18 mouse cellular contexts compared by ENCODE assay signal in the genomic region with DNA sequence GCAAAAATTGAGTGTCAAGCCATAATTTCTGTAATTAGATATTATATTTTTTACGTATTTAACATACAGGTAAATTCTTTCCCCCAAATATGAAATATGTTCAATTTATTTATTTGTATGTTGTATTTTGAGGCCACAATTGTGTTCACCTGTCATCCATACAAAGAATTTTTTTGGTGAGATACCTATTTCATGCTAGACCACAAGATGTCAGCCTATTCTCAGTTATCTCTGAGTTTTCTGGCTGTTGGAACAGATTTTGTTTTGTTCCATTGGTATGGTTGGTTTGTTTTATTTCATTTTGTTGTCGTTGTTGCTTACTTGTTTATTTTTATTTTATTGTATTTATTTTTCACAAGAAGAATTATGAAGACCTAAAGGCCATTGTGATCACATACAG.
DNase-seq lines count a peak whose midpoint lies in the region; ATAC-seq and TF ChIP-seq lines count a peak whose summit lies in the region.
"Had no signal": no experiment of that assay in that cellular context is flagged by ENCODE, and none has a peak within 500 bp of the region (broad histone marks: within the 10 kb centered on the region; RNA-seq: fewer than 3 reads in every experiment).

No protein-coding gene starts in this region.

- no peak for TF ChIP-seq EP300 in lung, postnatal 0 days (IDR thresholded peaks at IDR 0.05)
- TF ChIP-seq EP300 in CH12.LX (IDR thresholded peaks at IDR 0.05; ENCODE audit: low read length), result no peak
- TF ChIP-seq EP300 in stomach, postnatal 0 days (optimal IDR thresholded peaks at IDR 0.05), result no peak

- H3K27me3 ChIP-seq in hindbrain, postnatal 0 days (ENCODE audit: insufficient read depth, low read length), result no peaks in the 10 kb centered on the region
- no peaks in the 10 kb centered on the region for H3K27me3 ChIP-seq in hindbrain, embryonic 13.5 days
- H3K27me3 ChIP-seq in lung, postnatal 0 days (replicated peaks; ENCODE audit: insufficient read depth, low read length), result no peaks in the 10 kb centered on the region
- peaks cover 17% of the 10 kb centered on the region for H3K27me3 ChIP-seq in CH12.LX (replicated peaks)
- no peaks in the 10 kb centered on the region for H3K27me3 ChIP-seq in stomach, postnatal 0 days (ENCODE audit: control insufficient read depth, insufficient read depth, low read length)
- H3K27me3 ChIP-seq: embryonic facial prominence, embryonic 13.5 days; heart, embryonic 13.5 days; limb, embryonic 12.5 days; liver, embryonic 13.5 days; lung, embryonic 15.5 days had no signal

- H3K9me3 ChIP-seq in hindbrain, postnatal 0 days (ENCODE audit: low read length), result no peaks in the 10 kb centered on the region
- no peaks in the 10 kb centered on the region for H3K9me3 ChIP-seq in hindbrain, embryonic 13.5 days
- no peaks in the 10 kb centered on the region for H3K9me3 ChIP-seq in lung, postnatal 0 days (ENCODE audit: low read length)
- H3K9me3 ChIP-seq in CH12.LX (replicated peaks; ENCODE audit: low read length), result no peaks in the 10 kb centered on the region
- no peaks in the 10 kb centered on the region for H3K9me3 ChIP-seq in stomach, postnatal 0 days (ENCODE audit: control insufficient read depth, low read length)
- H3K9me3 ChIP-seq: embryonic facial prominence, embryonic 13.5 days; heart, embryonic 13.5 days; limb, embryonic 12.5 days; liver, embryonic 13.5 days; lung, embryonic 15.5 days had no signal

- H3K79me2 ChIP-seq in CH12.LX (replicated peaks; ENCODE audit: control insufficient read depth, extremely low read depth, insufficient read depth, poor library complexity, severe bottlenecking), result no peaks in the 10 kb centered on the region

- TF ChIP-seq POLR2A in CH12.LX (IDR thresholded peaks at IDR 0.05; ENCODE audit: low read depth, low read length), result no peak

- in situ Hi-C loops in CH12.LX (cut with MboI; ENCODE audit: low pct_ligation_motif_present, low pct_unique_long_range_greater_than_20kb, low sequenced_read_pairs), result no loop called here

- H3K4me1 ChIP-seq in hindbrain, postnatal 0 days (ENCODE audit: insufficient read depth, low read length), result no peaks in the 10 kb centered on the region
- H3K4me1 ChIP-seq in hindbrain, embryonic 13.5 days (replicated peaks), result no peaks in the 10 kb centered on the region
- H3K4me1 ChIP-seq in lung, postnatal 0 days (ENCODE audit: insufficient read depth, low read depth, low read length), result no peaks in the 10 kb centered on the region
- no peaks in the 10 kb centered on the region for H3K4me1 ChIP-seq in CH12.LX (ENCODE audit: control insufficient read depth in 1 of 2, insufficient read depth in 2 of 2)
- no peaks in the 10 kb centered on the region for H3K4me1 ChIP-seq in stomach, postnatal 0 days (replicated peaks; ENCODE audit: control insufficient read depth, insufficient read depth)
- H3K4me1 ChIP-seq: embryonic facial prominence, embryonic 13.5 days; heart, embryonic 13.5 days; limb, embryonic 12.5 days; liver, embryonic 13.5 days; lung, embryonic 15.5 days had no signal

- WGBS in hindbrain, postnatal 0 days, result 72% methylated on average over 2 of the region's 2 CpGs
- 81% methylated on average over 2 of the region's 2 CpGs for WGBS in hindbrain, embryonic 13.5 days
- WGBS in lung, postnatal 0 days, result 66% methylated on average over 2 of the region's 2 CpGs
- WGBS in stomach, postnatal 0 days, result 71% methylated on average over 2 of the region's 2 CpGs

- TF ChIP-seq CTCF in hindbrain, postnatal 0 days (IDR thresholded peaks at IDR 0.05; ENCODE audit: low read depth), result peak; percentile 59
- peak; percentile 24 for TF ChIP-seq CTCF in lung, postnatal 0 days (IDR thresholded peaks at IDR 0.05)
- peak in 1 of 2 experiments; percentile 49; a peak in 2 of 4 replicates for TF ChIP-seq CTCF in CH12.LX (conservative IDR thresholded peaks at IDR 0.05 in 1 of 2, IDR thresholded peaks at IDR 0.05 in 1 of 2; ENCODE audit: low read depth in 2 of 2, low read length in 2 of 2)
- peak; percentile 63 for TF ChIP-seq CTCF in stomach, postnatal 0 days (IDR thresholded peaks at IDR 0.05; ENCODE audit: low read depth)

- H3K4me2 ChIP-seq in hindbrain, postnatal 0 days (ENCODE audit: low read depth, low read length), result no peak overlapping the region
- no peak overlapping the region for H3K4me2 ChIP-seq in hindbrain, embryonic 13.5 days
- no peak overlapping the region for H3K4me2 ChIP-seq in lung, postnatal 0 days (replicated peaks; ENCODE audit: low read depth, low read length)
- H3K4me2 ChIP-seq in CH12.LX (ENCODE audit: insufficient read depth, low read depth, poor library complexity, severe bottlenecking), result no peak overlapping the region
- no peak overlapping the region for H3K4me2 ChIP-seq in stomach, postnatal 0 days (replicated peaks; ENCODE audit: low read depth)
- H3K4me2 ChIP-seq: embryonic facial prominence, embryonic 13.5 days; heart, embryonic 13.5 days; limb, embryonic 12.5 days; liver, embryonic 13.5 days; lung, embryonic 15.5 days had no signal

- DNase-seq in hindbrain, postnatal 0 days (ENCODE audit: low spot score), result peak; percentile 58
- no peak for DNase-seq in lung, postnatal 0 days (ENCODE audit: low spot score)
- DNase-seq in lung, postnatal 10 days, result no peak
- DNase-seq in CH12.LX (ENCODE audit: extremely low read depth), result no peak
- DNase-seq in stomach, postnatal 0 days (ENCODE audit: low spot score), result no peak
- no peak for DNase-seq in thymus, postnatal 10 days (ENCODE audit: low spot score in 2 of 2)
- DNase-seq: adrenal gland, postnatal 36 days; kidney, adult 18-20 months; kidney, postnatal 14 days; liver, embryonic 13.5 days; right cerebral cortex, postnatal 25 days; thymus, adult 2 months had no signal

- dilution Hi-C loops in CH12.LX (cut with MboI; ENCODE audit: extremely low pct_ligation_motif_present, extremely low pct_unique_long_range_greater_than_20kb, low sequenced_read_pairs), result no loop called here

- H3K9ac ChIP-seq in hindbrain, postnatal 0 days (replicated peaks; ENCODE audit: low read length), result no peak overlapping the region
- no peak overlapping the region for H3K9ac ChIP-seq in hindbrain, embryonic 13.5 days
- no peak overlapping the region for H3K9ac ChIP-seq in lung, postnatal 0 days (replicated peaks; ENCODE audit: low read depth)
- H3K9ac ChIP-seq in CH12.LX (ENCODE audit: insufficient read depth, low read depth), result no peak overlapping the region
- no peak overlapping the region for H3K9ac ChIP-seq in stomach, postnatal 0 days (ENCODE audit: low read length)
- H3K9ac ChIP-seq: embryonic facial prominence, embryonic 13.5 days; heart, embryonic 13.5 days; limb, embryonic 12.5 days; liver, embryonic 13.5 days; lung, embryonic 15.5 days had no signal

- no peak overlapping the region for H3K27ac ChIP-seq in hindbrain, postnatal 0 days
- no peak overlapping the region for H3K27ac ChIP-seq in hindbrain, embryonic 13.5 days
- no peak overlapping the region for H3K27ac ChIP-seq in lung, postnatal 0 days (ENCODE audit: low read length)
- no peak overlapping the region for H3K27ac ChIP-seq in CH12.LX (ENCODE audit: insufficient read depth, low read depth)
- H3K27ac ChIP-seq in stomach, postnatal 0 days (replicated peaks), result no peak overlapping the region
- H3K27ac ChIP-seq: embryonic facial prominence, embryonic 13.5 days; heart, embryonic 13.5 days; limb, embryonic 12.5 days; liver, embryonic 13.5 days; lung, embryonic 15.5 days had no signal

- TF ChIP-seq RAD21 in CH12.LX (IDR thresholded peaks at IDR 0.05; ENCODE audit: low read depth, low read length), result peak; percentile 49

- no peak overlapping the region for H3K4me3 ChIP-seq in hindbrain, postnatal 0 days (ENCODE audit: low read length)
- no peak overlapping the region for H3K4me3 ChIP-seq in hindbrain, embryonic 13.5 days
- H3K4me3 ChIP-seq in lung, postnatal 0 days (ENCODE audit: low read depth, low read length), result no peak overlapping the region
- no peak overlapping the region for H3K4me3 ChIP-seq in CH12.LX (replicated peaks in 1 of 3; ENCODE audit: low read depth in 2 of 3, low read length in 2 of 3, poor library complexity in 1 of 3)
- no peak overlapping the region for H3K4me3 ChIP-seq in stomach, postnatal 0 days (ENCODE audit: low read depth, low read length)
- H3K4me3 ChIP-seq: embryonic facial prominence, embryonic 13.5 days; heart, embryonic 13.5 days; limb, embryonic 12.5 days; liver, embryonic 13.5 days; lung, embryonic 15.5 days had no signal

- no peaks in the 10 kb centered on the region for H3K36me3 ChIP-seq in hindbrain, postnatal 0 days (ENCODE audit: insufficient read depth, low read length)
- no peaks in the 10 kb centered on the region for H3K36me3 ChIP-seq in hindbrain, embryonic 13.5 days
- no peaks in the 10 kb centered on the region for H3K36me3 ChIP-seq in lung, postnatal 0 days (ENCODE audit: insufficient read depth, low read length)
- no peaks in the 10 kb centered on the region for H3K36me3 ChIP-seq in CH12.LX (replicated peaks in 1 of 2; ENCODE audit: control insufficient read depth in 1 of 2, insufficient read depth in 1 of 2, low read length in 1 of 2)
- no peaks in the 10 kb centered on the region for H3K36me3 ChIP-seq in stomach, postnatal 0 days (ENCODE audit: control insufficient read depth, insufficient read depth, low read length)
- H3K36me3 ChIP-seq: embryonic facial prominence, embryonic 13.5 days; heart, embryonic 13.5 days; limb, embryonic 12.5 days; liver, embryonic 13.5 days; lung, embryonic 15.5 days had no signal

- ATAC-seq in hindbrain, postnatal 0 days, result no peak
- no peak for ATAC-seq in hindbrain, embryonic 13.5 days (ENCODE audit: low FRiP score)
- ATAC-seq in lung, postnatal 0 days, result no peak
- ATAC-seq in stomach, postnatal 0 days (ENCODE audit: low FRiP score, low TSS enrichment), result no peak
- ATAC-seq: hindbrain, embryonic 16.5 days had no signal

TF ChIP-seq in CH12.LX, 34 proteins besides CTCF, POLR2A, EP300 and RAD21 (continues in another document):
- no peak for TF ChIP-seq ZNF384 (IDR thresholded peaks at IDR 0.05; ENCODE audit: low read depth, low read length)
- no peak for TF ChIP-seq IRF4 (IDR thresholded peaks at IDR 0.05; ENCODE audit: low read depth, low read length)
- no peak for TF ChIP-seq RCOR1 (conservative IDR thresholded peaks at IDR 0.05; ENCODE audit: low read depth, low read length)
- no peak for TF ChIP-seq CHD1 (IDR thresholded peaks at IDR 0.05; ENCODE audit: low read depth, low read length)
- TF ChIP-seq MAX (IDR thresholded peaks at IDR 0.05; ENCODE audit: low read length), result no peak
- no peak for TF ChIP-seq MAFK (IDR thresholded peaks at IDR 0.05; ENCODE audit: insufficient replicate concordance, low read length)
- no peak for TF ChIP-seq CHD2 (IDR thresholded peaks at IDR 0.05; ENCODE audit: low read length)
- no peak for TF ChIP-seq E2F4 (IDR thresholded peaks at IDR 0.05; ENCODE audit: insufficient replicate concordance, low read depth, low read length)
- no peak for TF ChIP-seq ELF1 (IDR thresholded peaks at IDR 0.05; ENCODE audit: low read depth, low read length)
- no peak for TF ChIP-seq USF1 (IDR thresholded peaks at IDR 0.05; ENCODE audit: low read depth, low read length)
- TF ChIP-seq TBP (conservative IDR thresholded peaks at IDR 0.05; ENCODE audit: low read depth, low read length), result no peak
- no peak for TF ChIP-seq NRF1 (IDR thresholded peaks at IDR 0.05; ENCODE audit: low read depth, low read length)
- no peak for TF ChIP-seq MYC (IDR thresholded peaks at IDR 0.05; ENCODE audit: low read depth, low read length)
- TF ChIP-seq GABPA (IDR thresholded peaks at IDR 0.05; ENCODE audit: insufficient replicate concordance, low read depth, low read length), result no peak
